Mouse (Mus musculus) neural tube, embryonic 12.5 days (tissue): ENCODE data around the gene Pomt1. TPM values are rescaled to one million over a fixed set of nuclear protein-coding genes. Genes with fewer than 3 reads are reported as not detected.
A peak's percentile ranks its signal among the peaks of the same experiment; 100 is the strongest.

Source experiments
- ATAC-seq: fragments of 200-750 bp; cut with Nextera tagmentation; 2 replicates; pipeline ENCODE4 v1.8.0; 2017; ENCODE audit warnings: low read depth, mild to moderate bottlenecking, moderate TSS enrichment, moderate library complexity; ENCODE audit not compliant: low FRiP score
- H3K27ac ChIP-seq: fragments of 300-500 bp; sonication (generic); 2 replicates; pipeline ENCODE4 v1.5.1; 2016
- H3K27me3 ChIP-seq: fragments of 300-500 bp; sonication (generic); replicated peaks from 2 replicates; pipeline ENCODE4 v1.6.1; 2016; ENCODE audit warnings: mild to moderate bottlenecking
- H3K36me3 ChIP-seq: fragments of 300-500 bp; sonication (generic); 2 replicates; pipeline ENCODE4 v1.6.1; 2016; ENCODE audit warnings: mild to moderate bottlenecking
- H3K4me1 ChIP-seq: fragments of 300-500 bp; sonication (generic); 2 replicates; pipeline ENCODE4 v1.6.1; 2016
- H3K4me2 ChIP-seq: fragments of 300-500 bp; sonication (generic); replicated peaks from 2 replicates; pipeline ENCODE4 v1.6.1; 2016; ENCODE audit warnings: mild to moderate bottlenecking
- H3K4me3 ChIP-seq: fragments of 300-500 bp; sonication (generic); 2 replicates; pipeline ENCODE4 v1.5.1; 2016
- H3K9ac ChIP-seq: fragments of 300-500 bp; sonication (generic); 2 replicates; pipeline ENCODE4 v1.6.1; 2016; ENCODE audit warnings: mild to moderate bottlenecking
- H3K9me3 ChIP-seq: fragments of 300-500 bp; sonication (generic); 2 replicates; pipeline ENCODE4 v1.6.1; 2016; ENCODE audit warnings: mild to moderate bottlenecking
- WGBS: fragments of 180-500 bp; shearing (Covaris S2); methylation state at CpG from one replicate; pipeline ENCODE4 v1.1.7; 2016; 5-methylcytosine and 5-hydroxymethylcytosine counted together
- polyA plus RNA-seq: library from polyadenylated mRNA; unstranded; fragments of >200 nt; fragmentation: Nextera tagmentation; extraction: Ambion mirVana; gene quantifications from 2 replicates; pipeline ENCODE4 v1.2.1, GENCODE M21; 2016

The Pomt1 gene
- polyA plus RNA-seq, 1 experiment from 2014 or later: 23.5 TPM

DNA sequence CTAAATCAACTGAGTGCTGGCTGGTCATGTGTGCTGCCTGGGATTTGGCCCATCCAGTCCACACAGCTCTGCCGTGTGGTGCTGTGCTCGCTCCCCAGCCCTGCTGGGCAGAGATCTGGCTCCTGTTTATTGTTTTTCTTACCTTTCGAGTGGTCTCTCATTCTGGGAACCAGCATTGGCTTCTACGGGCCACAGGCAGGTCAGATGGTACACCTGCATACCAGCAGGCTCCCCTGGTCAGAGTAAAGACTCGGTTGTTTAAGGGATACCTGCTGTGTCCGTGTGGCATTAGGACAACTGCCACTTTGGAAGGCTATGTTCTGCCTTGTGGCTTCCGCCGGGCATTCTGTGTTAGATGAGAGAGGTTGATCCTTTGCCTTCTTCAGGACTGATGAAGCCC lies 24.7 kb upstream of the Pomt1 start:
- Histone ChIP-seq H3K4me3 (no peak overlapping the region), H3K4me2 (no peak overlapping the region), H3K9me3 (no peaks in the 10 kb centered on the region), H3K4me1 (no peaks in the 10 kb centered on the region), H3K27ac (no peak overlapping the region), H3K36me3 (peaks cover 98% of the 10 kb centered on the region), H3K27me3 (no peaks in the 10 kb centered on the region), H3K9ac (no peak overlapping the region)
- no peak for ATAC-seq
- WGBS: 94% methylated on average over 8 of the region's 8 CpGs

GRCm38 (mm10) chr2:32213000-32213399 lies 23.4 kb upstream of the Pomt1 start:
- ATAC-seq: no peak
- peaks cover 98% of the 10 kb centered on the region for H3K36me3 ChIP-seq
- no peaks in the 10 kb centered on the region for H3K4me1 ChIP-seq
- no peak overlapping the region for H3K27ac ChIP-seq
- H3K9ac ChIP-seq: no peak overlapping the region
- no peak overlapping the region for H3K4me2 ChIP-seq
- no peaks in the 10 kb centered on the region for H3K27me3 ChIP-seq
- H3K9me3 ChIP-seq: no peaks in the 10 kb centered on the region
- 81% methylated on average over 10 of the region's 10 CpGs for WGBS
- no peak overlapping the region for H3K4me3 ChIP-seq

- H3K27ac ChIP-seq: no peak overlapping the region
- H3K9me3 ChIP-seq: no peaks in the 10 kb centered on the region
- H3K27me3 ChIP-seq: no peaks in the 10 kb centered on the region
- peaks cover 100% of the 10 kb centered on the region for H3K36me3 ChIP-seq
- ATAC-seq: no peak
- no peak overlapping the region for H3K4me2 ChIP-seq
- 91% methylated on average over 10 of the region's 10 CpGs for WGBS
- no peak overlapping the region for H3K4me3 ChIP-seq
- H3K4me1 ChIP-seq: no peaks in the 10 kb centered on the region
- no peak overlapping the region for H3K9ac ChIP-seq
These were observed 20.8 kb upstream of the Pomt1 start for GRCm38 (mm10) chr2:32215576-32215975.

DNA sequence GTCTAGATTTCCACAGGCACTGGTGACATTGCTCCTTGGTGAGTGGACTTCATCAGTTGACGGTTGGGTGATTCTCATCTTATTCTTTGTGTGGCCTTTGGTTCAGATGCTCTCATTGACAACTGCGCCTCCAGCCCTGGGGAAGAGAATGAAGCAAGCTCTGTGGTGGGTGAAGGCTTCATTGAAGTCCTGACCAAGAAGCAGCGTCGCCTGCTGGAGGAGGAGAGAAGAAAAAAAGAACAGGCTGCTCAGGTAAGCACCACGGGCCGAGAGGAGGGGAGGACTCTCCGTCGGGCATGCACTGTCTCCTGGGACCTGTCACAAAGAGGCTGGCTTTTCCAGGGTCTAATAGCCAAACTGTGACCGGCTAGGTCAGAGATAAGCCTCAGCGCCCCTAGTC lies 19.9 kb upstream of the Pomt1 start:
- Histone ChIP-seq H3K9ac (no peak overlapping the region), H3K4me2 (no peak overlapping the region), H3K9me3 (no peaks in the 10 kb centered on the region), H3K27ac (no peak overlapping the region), H3K27me3 (no peaks in the 10 kb centered on the region), H3K4me3 (no peak overlapping the region), H3K36me3 (peaks cover 100% of the 10 kb centered on the region), H3K4me1 (no peaks in the 10 kb centered on the region)
- ATAC-seq: no peak
- 86% methylated on average over 10 of the region's 10 CpGs for WGBS

GRCm38 (mm10) chr2:32217656-32218055 lies 18.7 kb upstream of the Pomt1 start:
- Histone ChIP-seq H3K27ac (no peak overlapping the region), H3K9me3 (no peaks in the 10 kb centered on the region), H3K4me2 (no peak overlapping the region), H3K4me1 (no peaks in the 10 kb centered on the region), H3K27me3 (no peaks in the 10 kb centered on the region), H3K9ac (no peak overlapping the region), H3K36me3 (peaks cover 100% of the 10 kb centered on the region), H3K4me3 (no peak overlapping the region)
- no peak for ATAC-seq
- 90% methylated on average over 8 of the region's 8 CpGs for WGBS

DNA sequence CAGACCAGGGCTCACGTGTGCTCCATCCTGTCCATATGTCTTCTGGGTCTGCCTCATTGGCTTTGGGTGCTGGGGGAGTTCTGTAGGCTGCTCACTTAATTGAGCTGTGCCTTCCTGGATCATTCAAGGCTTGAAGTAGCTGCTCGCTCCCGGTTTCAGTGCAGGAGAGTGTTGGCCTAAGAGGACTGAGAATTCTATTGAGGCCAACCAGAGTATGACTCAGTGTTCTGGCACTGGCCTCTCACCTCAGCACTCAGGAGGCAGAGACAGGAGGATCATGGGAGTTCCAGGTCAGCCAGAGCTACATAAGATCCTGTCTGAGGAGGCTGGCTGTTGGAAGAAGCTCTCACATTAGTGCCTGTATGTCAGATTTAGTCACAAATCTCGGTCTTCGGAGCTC lies 18.3 kb upstream of the Pomt1 start:
- no peak overlapping the region for H3K4me2 ChIP-seq
- no peak for ATAC-seq
- 91% methylated on average over 5 of the region's 5 CpGs for WGBS
- no peak overlapping the region for H3K27ac ChIP-seq
- no peaks in the 10 kb centered on the region for H3K9me3 ChIP-seq
- no peak overlapping the region for H3K9ac ChIP-seq
- no peaks in the 10 kb centered on the region for H3K4me1 ChIP-seq
- H3K27me3 ChIP-seq: no peaks in the 10 kb centered on the region
- peaks cover 100% of the 10 kb centered on the region for H3K36me3 ChIP-seq
- H3K4me3 ChIP-seq: no peak overlapping the region

DNA sequence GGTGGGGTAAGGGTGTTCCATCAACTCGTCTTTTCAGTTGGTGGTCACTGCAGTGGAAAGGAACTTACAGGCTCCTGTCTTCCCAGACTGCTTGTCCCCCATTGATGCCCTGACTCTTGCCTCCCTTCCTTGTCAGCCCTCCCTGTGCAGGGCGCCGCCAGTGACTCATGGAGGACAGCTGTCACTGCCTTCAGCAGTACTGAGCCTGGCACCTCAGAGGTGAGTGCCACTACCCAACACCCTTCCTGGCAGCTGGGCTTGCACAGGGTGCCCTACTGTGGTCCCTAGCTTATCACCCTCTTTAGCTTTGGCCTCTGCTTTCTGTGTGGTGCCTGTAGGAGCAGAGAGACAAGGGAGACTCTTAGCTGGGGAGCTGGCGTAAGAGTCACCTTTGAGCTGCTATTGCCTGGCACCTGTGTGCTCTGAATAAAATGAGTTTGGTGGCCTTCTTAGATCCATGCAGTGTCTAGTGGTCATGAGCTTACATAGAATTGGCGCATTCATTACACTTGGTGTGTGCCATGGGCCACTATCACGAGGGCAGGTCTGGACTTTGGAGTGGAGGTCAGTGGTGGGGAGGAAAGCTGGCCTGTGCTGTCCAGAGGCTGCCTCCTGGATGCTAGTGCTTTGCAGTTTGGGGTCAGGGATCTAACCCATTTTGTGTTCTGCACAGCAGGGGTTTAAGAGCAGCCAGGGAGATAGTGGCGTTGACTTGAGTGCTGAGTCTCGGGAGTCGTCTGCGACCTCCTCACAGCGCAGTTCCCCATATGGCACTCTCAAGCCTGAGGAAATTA lies 17.7 kb upstream of the Pomt1 start:
- Histone ChIP-seq H3K27me3 (no peaks in the 10 kb centered on the region), H3K36me3 (peaks cover 100% of the 10 kb centered on the region), H3K9ac (no peak overlapping the region), H3K4me3 (no peak overlapping the region), H3K27ac (no peak overlapping the region), H3K4me2 (no peak overlapping the region), H3K9me3 (no peaks in the 10 kb centered on the region), H3K4me1 (no peaks in the 10 kb centered on the region)
- no peak for ATAC-seq
- WGBS: 89% methylated on average over 11 of the region's 11 CpGs

DNA sequence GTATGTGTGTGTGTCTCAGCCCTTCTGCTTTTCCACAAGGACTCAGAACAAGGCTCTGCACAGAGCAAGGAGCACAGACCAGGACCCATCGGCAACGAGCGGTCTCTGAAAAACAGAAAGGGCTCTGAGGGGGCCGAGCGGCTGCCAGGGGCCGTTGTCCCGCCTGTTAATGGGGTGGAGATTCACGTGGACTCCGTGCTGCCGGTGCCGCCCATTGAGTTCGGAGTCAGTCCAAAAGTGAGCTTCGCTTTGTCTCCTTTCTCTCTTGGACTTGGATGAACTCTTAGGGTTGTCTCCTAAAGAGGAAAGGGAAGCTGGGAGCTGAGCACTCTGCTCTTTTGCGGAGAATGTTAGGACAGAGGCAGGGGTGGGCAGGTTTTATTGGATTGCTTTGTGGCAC lies 16.9 kb upstream of the Pomt1 start:
- Histone ChIP-seq H3K9me3 (no peaks in the 10 kb centered on the region), H3K9ac (no peak overlapping the region), H3K27me3 (no peaks in the 10 kb centered on the region), H3K36me3 (peaks cover 100% of the 10 kb centered on the region), H3K4me2 (no peak overlapping the region), H3K27ac (no peak overlapping the region), H3K4me3 (no peak overlapping the region), H3K4me1 (no peaks in the 10 kb centered on the region)
- 92% methylated on average over 14 of the region's 14 CpGs for WGBS
- no peak for ATAC-seq

DNA sequence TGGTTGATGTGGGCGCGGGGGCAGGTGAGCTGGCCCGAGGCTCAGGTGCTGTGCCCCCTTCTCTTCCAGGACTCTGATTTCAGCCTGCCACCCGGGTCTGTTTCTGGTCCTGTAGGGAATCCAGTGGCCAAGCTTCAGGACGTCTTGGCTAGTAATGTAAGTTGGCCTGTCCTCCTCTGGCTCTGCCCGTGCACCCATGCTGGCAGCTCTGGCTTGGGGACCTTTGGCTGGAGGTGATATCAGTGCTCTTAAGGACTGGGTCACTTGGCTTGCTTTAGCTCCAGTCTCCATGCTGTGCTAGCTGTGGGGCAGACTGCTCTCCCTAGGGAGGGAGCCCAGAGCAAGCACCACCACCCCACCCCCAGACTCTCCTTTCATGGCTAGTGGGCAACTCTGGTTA lies 16.4 kb upstream of the Pomt1 start:
- no peak overlapping the region for H3K9ac ChIP-seq
- no peak overlapping the region for H3K4me3 ChIP-seq
- H3K27me3 ChIP-seq: no peaks in the 10 kb centered on the region
- no peak for ATAC-seq
- H3K27ac ChIP-seq: no peak overlapping the region
- 94% methylated on average over 6 of the region's 6 CpGs for WGBS
- no peak overlapping the region for H3K4me2 ChIP-seq
- H3K36me3 ChIP-seq: peaks cover 100% of the 10 kb centered on the region
- no peaks in the 10 kb centered on the region for H3K4me1 ChIP-seq
- H3K9me3 ChIP-seq: no peaks in the 10 kb centered on the region

DNA sequence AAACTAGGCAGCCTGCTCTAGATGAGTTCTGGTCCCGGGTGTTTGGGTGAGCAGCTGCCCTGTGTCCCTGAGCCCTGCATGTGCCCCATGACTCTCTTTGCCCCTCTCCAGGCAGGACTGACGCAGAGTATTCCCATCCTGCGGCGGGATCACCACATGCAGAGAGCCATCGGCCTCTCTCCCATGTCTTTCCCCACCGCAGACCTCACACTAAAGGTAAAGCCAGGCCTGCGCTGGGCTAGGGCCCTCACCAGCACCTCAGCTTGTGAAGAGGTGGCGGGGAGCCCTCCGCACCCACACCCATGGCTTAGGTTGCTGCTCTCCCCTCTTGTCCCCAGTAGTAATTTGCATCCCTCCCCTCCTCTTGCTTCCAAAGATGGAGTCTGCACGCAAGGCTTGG lies 15.4 kb upstream of the Pomt1 start:
- Histone ChIP-seq H3K27me3 (no peaks in the 10 kb centered on the region), H3K4me3 (no peak overlapping the region), H3K9ac (no peak overlapping the region), H3K36me3 (peaks cover 100% of the 10 kb centered on the region), H3K4me1 (no peaks in the 10 kb centered on the region), H3K4me2 (no peak overlapping the region), H3K9me3 (no peaks in the 10 kb centered on the region), H3K27ac (no peak overlapping the region)
- 91% methylated on average over 10 of the region's 10 CpGs for WGBS
- no peak for ATAC-seq

DNA sequence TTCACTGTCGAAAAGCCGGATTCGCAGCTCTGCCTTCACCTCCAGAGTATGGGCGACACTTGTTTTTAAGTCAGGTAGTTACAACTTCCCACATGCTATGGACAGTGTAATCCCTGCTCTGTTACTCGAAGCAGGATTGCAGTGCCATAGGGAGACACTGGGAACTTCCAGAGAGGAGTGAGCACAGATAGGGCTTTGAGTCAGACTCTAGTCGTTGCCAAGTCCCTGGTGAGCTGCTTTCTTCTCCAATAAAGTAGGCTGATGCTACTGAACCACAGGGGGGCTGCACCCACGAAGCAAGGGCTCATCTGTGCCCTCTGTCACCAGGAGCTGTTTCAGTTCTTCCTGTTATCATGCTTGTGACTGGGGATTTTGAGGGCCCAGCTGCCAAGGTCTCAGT lies 14.8 kb upstream of the Pomt1 start:
- no peak overlapping the region for H3K4me3 ChIP-seq
- ATAC-seq: no peak
- H3K9ac ChIP-seq: no peak overlapping the region
- H3K27me3 ChIP-seq: no peaks in the 10 kb centered on the region
- WGBS: 92% methylated on average over 7 of the region's 7 CpGs
- no peaks in the 10 kb centered on the region for H3K9me3 ChIP-seq
- H3K4me1 ChIP-seq: no peaks in the 10 kb centered on the region
- H3K36me3 ChIP-seq: peaks cover 100% of the 10 kb centered on the region
- no peak overlapping the region for H3K27ac ChIP-seq
- no peak overlapping the region for H3K4me2 ChIP-seq

DNA sequence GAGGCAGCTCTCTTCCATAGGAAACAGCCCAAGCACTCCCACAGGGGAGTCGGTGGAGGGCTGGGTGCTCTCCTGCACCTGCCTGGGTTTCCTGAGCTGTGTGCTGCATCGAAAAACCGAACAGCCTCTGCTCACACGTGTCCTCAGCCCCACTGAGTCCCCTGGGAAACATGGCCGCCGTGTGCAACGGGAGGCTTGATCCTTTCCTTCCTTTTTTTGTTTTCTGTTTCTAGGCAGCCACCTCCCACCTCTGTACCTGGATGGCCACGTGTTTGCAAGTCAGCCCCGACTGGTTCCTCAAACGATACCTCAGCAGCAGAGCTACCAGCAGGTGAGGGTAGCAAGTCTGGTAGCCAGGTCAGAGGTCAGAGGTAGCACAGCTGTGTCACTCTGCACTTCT lies 14.3 kb upstream of the Pomt1 start:
- ATAC-seq: no peak
- Histone ChIP-seq H3K27ac (no peak overlapping the region), H3K27me3 (no peaks in the 10 kb centered on the region), H3K4me1 (no peaks in the 10 kb centered on the region), H3K4me3 (no peak overlapping the region), H3K4me2 (no peak overlapping the region), H3K9me3 (no peaks in the 10 kb centered on the region), H3K36me3 (peaks cover 100% of the 10 kb centered on the region), H3K9ac (no peak overlapping the region)
- 91% methylated on average over 10 of the region's 10 CpGs for WGBS

DNA sequence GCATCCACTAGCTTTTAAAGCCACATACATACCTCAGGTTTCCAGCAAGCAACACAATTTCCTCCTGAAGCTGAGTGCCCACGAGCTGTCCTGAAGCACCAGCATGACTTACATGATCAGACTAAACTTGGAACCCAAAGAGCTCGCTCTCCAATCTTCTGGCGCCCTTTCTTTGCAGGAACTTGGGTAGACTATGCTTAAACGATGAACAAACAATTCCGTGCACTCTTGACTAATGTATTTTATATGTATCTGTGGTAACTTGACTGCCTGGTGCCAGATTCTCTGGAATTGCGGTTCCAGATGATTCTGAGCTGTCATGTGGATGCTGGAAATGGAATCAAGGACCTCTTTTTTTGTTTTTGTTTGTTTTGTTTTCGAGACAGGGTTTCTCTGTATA lies 957 bp upstream of the Pomt1 start:
- 35% methylated on average over 7 of the region's 7 CpGs for WGBS
- Histone ChIP-seq H3K9ac (peak overlapping the region; percentile 74), H3K4me2 (peak overlapping the region; percentile 88), H3K27ac (no peak overlapping the region), H3K27me3 (no peaks in the 10 kb centered on the region), H3K36me3 (peaks cover 43% of the 10 kb centered on the region), H3K4me3 (peak overlapping the region; percentile 62), H3K9me3 (no peaks in the 10 kb centered on the region), H3K4me1 (peaks cover 16% of the 10 kb centered on the region)
- no peak for ATAC-seq
